Mouse (Mus musculus): ENCODE data around the gene Ssr2.
"Not testable (repeated sequence)": the region's sequence is repeated elsewhere in the genome, so short reads cannot be mapped to it uniquely, and the experiment has no call there.

Ssr2 gene

GRCm38 (mm10) chr3:88603714-88604161 lies 28.1 kb downstream of the Ssr2 start:
- DNase-seq (ENCODE audit: low spot score), result no peak

- no peak for DNase-seq (ENCODE audit: low spot score)
Measured at GRCm38 (mm10) chr3:88604863-88605262, 29.2 kb downstream of the Ssr2 start.

- DNase-seq (ENCODE audit: low spot score), result not testable (repeated sequence)
Measured at GRCm38 (mm10) chr3:88605666-88606065, 30.0 kb downstream of the Ssr2 start, which contains the start of gene Arhgef2. Gene Arhgef2 (plus strand): TSS chr3:88605966.

GRCm38 (mm10) chr3:88607065-88607757 lies 31.5 kb downstream of the Ssr2 start:
- peak; percentile 84 for DNase-seq (ENCODE audit: low spot score)

- no peak for DNase-seq (ENCODE audit: low spot score)
Measured at GRCm38 (mm10) chr3:88607758-88608138, 32.1 kb downstream of the Ssr2 start.

- no peak for DNase-seq (ENCODE audit: low spot score)
Measured at GRCm38 (mm10) chr3:88609066-88609465, 33.4 kb downstream of the Ssr2 start.

GRCm38 (mm10) chr3:88614418-88614817 lies 38.7 kb downstream of the Ssr2 start:
- DNase-seq (ENCODE audit: low spot score), result no peak

GRCm38 (mm10) chr3:88615117-88615516 lies 39.4 kb downstream of the Ssr2 start:
- DNase-seq (ENCODE audit: low spot score), result no peak

- DNase-seq (ENCODE audit: low spot score), result no peak
Measured at GRCm38 (mm10) chr3:88615902-88616391, 40.3 kb downstream of the Ssr2 start.

- DNase-seq (ENCODE audit: low spot score), result no peak
Measured at GRCm38 (mm10) chr3:88616951-88617500, 41.4 kb downstream of the Ssr2 start.

- no peak for DNase-seq (ENCODE audit: low spot score)
Measured at GRCm38 (mm10) chr3:88618074-88618871, 42.6 kb downstream of the Ssr2 start.

- DNase-seq (ENCODE audit: low spot score), result no peak
Measured at GRCm38 (mm10) chr3:88619113-88620097, 43.7 kb downstream of the Ssr2 start.

- no peak for DNase-seq (ENCODE audit: low spot score)
Measured at GRCm38 (mm10) chr3:88620146-88620991, 44.7 kb downstream of the Ssr2 start.

GRCm38 (mm10) chr3:88620992-88621536 lies 45.4 kb downstream of the Ssr2 start:
- DNase-seq (ENCODE audit: low spot score), result peak; percentile 49

- no peak for DNase-seq (ENCODE audit: low spot score)
Measured at GRCm38 (mm10) chr3:88621537-88622112, 45.9 kb downstream of the Ssr2 start.

GRCm38 (mm10) chr3:88622113-88622940 lies 46.7 kb downstream of the Ssr2 start:
- no peak for DNase-seq (ENCODE audit: low spot score)

GRCm38 (mm10) chr3:88622941-88623345 lies 47.3 kb downstream of the Ssr2 start:
- DNase-seq (ENCODE audit: low spot score), result no peak

- DNase-seq (ENCODE audit: low spot score), result no peak
Measured at GRCm38 (mm10) chr3:88623346-88624135, 47.9 kb downstream of the Ssr2 start.
